In the genomic region with DNA sequence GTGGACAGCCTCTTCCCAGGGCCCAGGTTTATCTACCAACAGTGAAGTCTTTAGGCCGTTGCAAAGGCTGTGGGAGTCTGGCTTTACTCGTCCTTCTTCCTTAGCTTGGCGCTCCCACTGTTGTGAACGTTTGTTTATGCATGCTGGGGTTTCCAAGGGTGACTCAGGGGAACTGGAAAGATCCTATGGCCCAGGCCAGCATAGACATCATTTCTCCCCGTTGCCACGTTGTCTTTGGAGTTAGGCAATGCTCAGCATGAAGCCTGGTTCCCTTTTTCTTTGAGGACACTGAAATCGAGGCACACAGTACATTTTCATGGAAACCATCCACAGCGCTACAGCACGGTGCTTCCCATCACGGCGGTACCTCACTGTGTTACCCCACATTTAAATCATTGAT, we compare ENCODE assay signal across 23 mouse cellular contexts.
DNase-seq lines count a peak whose midpoint lies in the region; ATAC-seq and TF ChIP-seq lines count a peak whose summit lies in the region.
"Had no signal": no experiment of that assay in that cellular context is flagged by ENCODE, and none has a peak within 500 bp of the region (broad histone marks: within the 10 kb centered on the region; RNA-seq: fewer than 3 reads in every experiment).

No protein-coding gene starts in this region.

- H3K9ac ChIP-seq in intestine, embryonic 16.5 days (ENCODE audit: low read depth, low read length), result no peak overlapping the region
- H3K9ac ChIP-seq: embryonic facial prominence, embryonic 13.5 days; forebrain, embryonic 15.5 days; heart, embryonic 15.5 days had no signal

- H3K4me1 ChIP-seq in lung, adult 2 months (ENCODE audit: control insufficient read depth, insufficient read depth, low read length), result no peaks in the 10 kb centered on the region; the same call in 1 of the 2 replicates
- H3K4me1 ChIP-seq in intestine, embryonic 16.5 days (ENCODE audit: control insufficient read depth, insufficient read depth, low read length), result no peaks in the 10 kb centered on the region
- H3K4me1 ChIP-seq: embryonic facial prominence, embryonic 13.5 days; forebrain, embryonic 15.5 days; heart, embryonic 15.5 days had no signal

- H3K36me3 ChIP-seq in intestine, embryonic 16.5 days (ENCODE audit: control insufficient read depth, insufficient read depth, low read length), result no peaks in the 10 kb centered on the region
- H3K36me3 ChIP-seq: embryonic facial prominence, embryonic 13.5 days; forebrain, embryonic 15.5 days; heart, embryonic 15.5 days had no signal

- H3K9me3 ChIP-seq in intestine, embryonic 16.5 days (ENCODE audit: control insufficient read depth, low read length), result no peaks in the 10 kb centered on the region
- H3K9me3 ChIP-seq: forebrain, embryonic 15.5 days; heart, embryonic 15.5 days had no signal

- no peak overlapping the region for H3K4me2 ChIP-seq in intestine, embryonic 16.5 days (ENCODE audit: low read depth, low read length)
- H3K4me2 ChIP-seq: embryonic facial prominence, embryonic 13.5 days; forebrain, embryonic 15.5 days; heart, embryonic 15.5 days; liver, embryonic 11.5 days had no signal

- TF ChIP-seq CTCF in lung, adult 2 months (IDR thresholded peaks at IDR 0.05; ENCODE audit: insufficient read depth, low read length), result no peak

- H3K4me3 ChIP-seq in lung, adult 2 months (replicated peaks; ENCODE audit: extremely low read depth, low read depth, low read length), result no peak overlapping the region
- no peak overlapping the region for H3K4me3 ChIP-seq in intestine, embryonic 16.5 days (ENCODE audit: low read length)
- H3K4me3 ChIP-seq: embryonic facial prominence, embryonic 13.5 days; forebrain, embryonic 15.5 days; heart, embryonic 15.5 days had no signal

- TF ChIP-seq POLR2A in lung, adult 2 months (IDR thresholded peaks at IDR 0.05; ENCODE audit: borderline replicate concordance, extremely low read depth, low read depth, low read length), result no peak

- WGBS in lung, adult 2 months, result 59% methylated on average over 11 of the region's 11 CpGs
- 57% methylated on average over 11 of the region's 11 CpGs for WGBS in intestine, embryonic 16.5 days

- no peak for ATAC-seq in intestine, embryonic 16.5 days
- peak; percentile 75 for ATAC-seq in monocyte, adult 5-6 weeks (replicated peaks; ENCODE audit: insufficient number of reproducible peaks, low FRiP score, low TSS enrichment, poor library complexity, severe bottlenecking)
- ATAC-seq: forebrain, embryonic 15.5 days; Patski had no signal

- DNase-seq in lung, adult 18-20 months, result peak; percentile 43 to 46
- no peak for DNase-seq in lung, adult 2 months
- DNase-seq in lung, postnatal 25 days (ENCODE audit: low spot score), result peak; percentile 45
- no peak for DNase-seq in Muller cell, postnatal 12 days (ENCODE audit: inconsistent ontology term)
- no peak for DNase-seq in adipocyte (ENCODE audit: low spot score)
- no peak for DNase-seq in layer of hippocampus, adult 8-10 months (ENCODE audit: low spot score in 2 of 2)
- DNase-seq: adrenal gland, postnatal 10 days; cerebellum, adult 11 months; cerebellum, postnatal 10 days; kidney, adult 8-10 months; kidney, postnatal 25 days; layer of hippocampus, adult 9-11 months; midbrain, embryonic 14.5 days; retina, postnatal 1 day; right cerebral cortex, postnatal 4 days; thymus, postnatal 14 days had no signal

- peak overlapping the region; percentile 14; the same call in 1 of the 2 replicates for H3K27ac ChIP-seq in intestine, embryonic 16.5 days (ENCODE audit: low read length)
- H3K27ac ChIP-seq: embryonic facial prominence, embryonic 13.5 days; forebrain, embryonic 15.5 days; heart, embryonic 15.5 days had no signal

- H3K27me3 ChIP-seq in intestine, embryonic 16.5 days (replicated peaks; ENCODE audit: control insufficient read depth, insufficient read depth, low read length), result no peaks in the 10 kb centered on the region
- H3K27me3 ChIP-seq: embryonic facial prominence, embryonic 13.5 days; forebrain, embryonic 15.5 days; heart, embryonic 15.5 days; Patski had no signal

Comparison
In these comparisons a context has a peak if more than half of its experiments do, and no peak if none do; other contexts are left out.
1. DNase-seq: peak in lung, adult 18-20 months (2 of 2) and lung, postnatal 25 days (single experiment); none in lung, adult 2 months (single experiment), Muller cell, postnatal 12 days (single experiment), adipocyte (single experiment) and layer of hippocampus, adult 8-10 months (0 of 2).